Mouse (Mus musculus): ENCODE measurements around the gene Hmgb1.

The Hmgb1 gene

GRCm38 (mm10) chr5:149062833-149063232 is 121.5 kb downstream of the Hmgb1 start:
- DNase-seq (ENCODE audit: low read depth, low spot score) = no peak

- DNase-seq (ENCODE audit: low read depth, low spot score) = peak; percentile 38
Measured at GRCm38 (mm10) chr5:149053352-149054168, 130.7 kb downstream of the Hmgb1 start.

GRCm38 (mm10) chr5:149052421-149053338 is 131.6 kb downstream of the Hmgb1 start:
- peak; percentile 99 for DNase-seq (ENCODE audit: low read depth, low spot score)

- peak; percentile 92 for DNase-seq (ENCODE audit: low read depth, low spot score)
Measured at GRCm38 (mm10) chr5:149051571-149052420, 132.5 kb downstream of the Hmgb1 start.

- DNase-seq (ENCODE audit: low read depth, low spot score) = peak; percentile 73
Measured at GRCm38 (mm10) chr5:149051194-149051570, 133.1 kb downstream of the Hmgb1 start.

- peak; percentile 28 for DNase-seq (ENCODE audit: low read depth, low spot score)
Measured at GRCm38 (mm10) chr5:149050588-149051160, 133.6 kb downstream of the Hmgb1 start.

GRCm38 (mm10) chr5:149049435-149049834 is 134.9 kb downstream of the Hmgb1 start:
- no peak for DNase-seq (ENCODE audit: low read depth, low spot score)

- peak; percentile 68 for DNase-seq (ENCODE audit: low read depth, low spot score)
Measured at GRCm38 (mm10) chr5:149048961-149049360, 135.3 kb downstream of the Hmgb1 start.

GRCm38 (mm10) chr5:149046650-149047049 is 137.6 kb downstream of the Hmgb1 start:
- DNase-seq (ENCODE audit: low read depth, low spot score) = no peak

- no peak for DNase-seq (ENCODE audit: low read depth, low spot score)
Measured at GRCm38 (mm10) chr5:149045470-149046085, 138.7 kb downstream of the Hmgb1 start.

- no peak for DNase-seq (ENCODE audit: low read depth, low spot score)
Measured at GRCm38 (mm10) chr5:149045054-149045453, 139.2 kb downstream of the Hmgb1 start.

GRCm38 (mm10) chr5:149044067-149044466 is 140.2 kb downstream of the Hmgb1 start:
- no peak for DNase-seq (ENCODE audit: low read depth, low spot score)

- DNase-seq (ENCODE audit: low read depth, low spot score) = no peak
Measured at GRCm38 (mm10) chr5:149043240-149043639, 141.0 kb downstream of the Hmgb1 start.

GRCm38 (mm10) chr5:149039825-149040224 is 144.5 kb downstream of the Hmgb1 start:
- peak; percentile 70 for DNase-seq (ENCODE audit: low read depth, low spot score)

GRCm38 (mm10) chr5:149037729-149038128 is 146.6 kb downstream of the Hmgb1 start:
- no peak for DNase-seq (ENCODE audit: low read depth, low spot score)

- no peak for DNase-seq (ENCODE audit: low read depth, low spot score)
Measured at GRCm38 (mm10) chr5:149036920-149037319, 147.4 kb downstream of the Hmgb1 start.

GRCm38 (mm10) chr5:149032438-149032837 is 151.9 kb downstream of the Hmgb1 start:
- no peak for DNase-seq (ENCODE audit: low read depth, low spot score)

GRCm38 (mm10) chr5:149031199-149031750 is 153.0 kb downstream of the Hmgb1 start:
- DNase-seq (ENCODE audit: low read depth, low spot score) = peak; percentile 81

- DNase-seq (ENCODE audit: low read depth, low spot score) = peak; percentile 44
Measured at GRCm38 (mm10) chr5:149030103-149030502, 154.2 kb downstream of the Hmgb1 start.

GRCm38 (mm10) chr5:149028394-149028793 is 155.9 kb downstream of the Hmgb1 start:
- DNase-seq (ENCODE audit: low read depth, low spot score) = no peak
